Mouse (Mus musculus) bone marrow, adult 2 months (tissue): ENCODE measurements around the gene Myh10.

Experiments used
- CTCF ChIP-seq: fragments of 200-500 bp; IDR thresholded peaks from 2 replicates; pipeline ENCODE4 v1.5.1; 2011; ENCODE audit warnings: low read length, control low read depth; ENCODE audit not compliant: control insufficient read depth, insufficient read depth
- POLR2A ChIP-seq: fragments of 200-500 bp; IDR thresholded peaks from 2 replicates; pipeline ENCODE4 v1.6.1; 2011; ENCODE audit warnings: low read depth, mild to moderate bottlenecking, control low read depth, low read length, borderline replicate concordance; ENCODE audit not compliant: control insufficient read depth

- TF ChIP-seq POLR2A (no peak), CTCF (no peak)
Measured at GRCm38 (mm10) chr11:68853611-68854401, 162.4 kb downstream of the Myh10 start.
